Mouse (Mus musculus) left cerebral cortex, postnatal 25 days (tissue): Measurements from ENCODE around the gene Paox. TPM values are rescaled to one million over a fixed set of nuclear protein-coding genes. Genes with fewer than 3 reads are reported as not detected.

ENCODE experiments used
- DNase-seq, 2 experiments: peaks; one replicate each; pipeline ENCODE4 v3.0.0; 2022; ENCODE audit warnings: low spot score in 2 of 2, mixed read lengths in 1 of 2
- intact Hi-C: fragments of 180-260 bp; cut with DNase I; formaldehyde crosslinking; loops from one replicate; pipeline ENCODE4 v1.15.1; 2025
- total RNA-seq, 2 experiments: library from RNA; stranded (reverse); gene quantifications; 2 replicates each; pipeline ENCODE4 v1.2.3; 2021

Paox gene
- total RNA-seq = 1 to 10 TPM; 5.2 to 5.3 TPM

DNA sequence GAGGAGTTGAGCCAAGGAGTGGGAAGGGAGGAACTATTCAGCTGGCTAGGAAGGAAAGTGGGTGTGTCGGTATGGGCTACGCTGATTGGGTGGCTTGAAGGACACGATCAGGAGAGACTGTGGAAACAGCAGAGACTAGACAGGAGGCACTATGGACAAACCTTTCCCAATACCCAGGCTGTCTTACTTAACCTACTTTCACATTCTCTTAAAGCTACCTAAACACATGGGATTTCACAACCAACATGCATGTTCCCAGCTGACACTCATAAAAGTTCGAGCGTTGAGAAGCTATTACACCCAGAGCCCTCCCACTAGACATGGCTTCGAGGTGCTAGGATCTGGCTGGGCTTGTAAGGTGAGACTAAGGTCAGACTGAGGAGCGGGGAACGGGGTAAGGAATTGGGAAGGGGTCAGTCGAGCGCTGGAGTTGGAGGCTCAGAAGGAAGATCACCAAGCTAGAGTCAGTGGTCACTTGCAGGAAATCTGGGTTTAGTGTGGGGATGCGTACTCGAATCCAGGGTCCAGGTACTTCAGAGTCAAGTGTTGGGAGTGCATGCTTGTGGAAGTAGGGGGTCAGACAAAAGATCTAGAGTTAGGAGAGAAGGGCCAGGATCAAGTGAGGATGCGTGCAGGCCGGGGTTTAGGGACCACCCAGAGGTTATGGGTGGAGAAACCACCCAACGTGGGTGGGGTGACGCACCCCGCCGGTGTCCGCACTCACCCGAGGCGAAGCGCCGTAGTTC, at the start of gene Paox:
TSS of gene Paox (plus strand) at position 217 of the 746 bp plus-strand sequence.
- peak; percentile 57 to 80 for DNase-seq
- intact Hi-C loops = loop anchor here (1.0 kb wide), 2 partner anchors 22 to 34 kb away; partner anchors contain the start of gene Mtg1

DNA sequence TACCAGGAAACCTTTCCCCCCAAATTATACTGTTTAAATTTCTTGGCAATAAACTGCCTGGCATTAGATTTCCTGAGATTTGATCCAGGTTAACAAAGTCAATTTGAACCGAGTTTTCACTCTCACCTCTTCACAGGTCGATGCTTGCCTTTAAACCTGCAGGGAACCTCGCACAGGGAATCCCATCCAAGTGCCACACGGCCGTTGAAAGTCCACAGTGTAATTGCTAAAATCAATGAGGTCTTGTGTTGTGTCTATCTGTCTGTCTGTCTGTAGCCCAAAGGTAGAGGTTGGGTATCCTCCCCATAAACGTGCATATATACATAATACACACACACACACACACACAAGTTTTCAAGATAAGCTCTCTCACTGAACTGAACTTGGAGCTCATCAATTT, 48.2 kb upstream of the Paox start:
- intact Hi-C loops = no loop called here
- no peak for DNase-seq

DNA sequence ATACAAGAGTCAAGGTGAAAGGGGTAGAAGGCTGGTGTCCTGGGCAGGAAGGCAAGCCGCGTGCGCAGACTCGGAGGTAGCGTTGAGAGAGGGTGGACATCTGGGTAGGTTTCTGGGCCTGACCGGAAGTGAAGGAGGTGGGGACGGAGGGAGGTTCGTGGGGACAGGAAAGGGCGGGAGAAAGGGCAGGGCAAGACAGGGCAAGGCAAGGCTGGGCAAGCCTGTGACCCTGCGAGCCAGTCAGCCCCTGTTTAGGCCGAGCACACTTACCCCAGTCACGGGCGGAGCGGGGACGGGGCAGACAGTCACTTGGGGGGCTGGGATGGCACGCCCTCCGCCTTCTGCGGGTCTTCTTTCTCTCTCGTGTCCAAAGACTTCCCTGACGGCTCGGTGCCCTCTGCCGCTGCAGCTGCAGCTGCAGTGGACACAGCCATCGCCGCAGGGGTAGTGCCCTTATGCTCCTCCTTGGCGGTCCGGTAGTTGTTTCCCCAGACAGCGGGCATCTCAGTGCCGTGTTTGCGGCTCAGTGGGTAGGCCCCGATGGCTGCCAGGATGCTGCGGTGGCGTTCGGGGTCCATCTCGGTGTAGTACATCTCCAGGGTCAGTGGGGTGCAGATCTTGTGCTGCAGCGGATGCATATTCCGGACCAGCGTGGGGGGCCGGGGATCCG, 45.4 kb upstream of the Paox start:
- no peak for DNase-seq
- intact Hi-C loops = no loop called here

DNA sequence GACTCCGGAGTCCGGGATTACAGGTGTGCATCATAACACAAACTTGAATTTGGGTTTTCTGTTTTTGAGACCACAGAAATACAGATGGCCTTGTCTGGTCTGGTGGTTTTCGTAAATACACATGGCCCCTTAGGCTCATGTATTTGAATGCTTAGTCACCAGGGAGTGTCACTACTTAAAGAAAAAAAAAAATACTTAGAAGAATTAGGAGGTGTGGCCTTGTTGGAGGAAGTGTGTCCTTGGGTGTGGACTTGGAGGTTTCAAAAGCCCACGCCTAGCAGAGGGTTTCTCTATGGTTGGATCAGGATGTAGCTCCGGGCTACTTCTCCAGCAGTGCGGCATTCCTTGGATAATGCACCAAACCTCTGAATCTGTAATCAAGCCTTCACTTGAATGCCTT, 37.9 kb upstream of the Paox start:
- intact Hi-C loops = loop anchor here (1.0 kb wide), 2 partner anchors 64 to 751 kb away; no protein-coding TSS in a partner anchor
- DNase-seq = no peak

DNA sequence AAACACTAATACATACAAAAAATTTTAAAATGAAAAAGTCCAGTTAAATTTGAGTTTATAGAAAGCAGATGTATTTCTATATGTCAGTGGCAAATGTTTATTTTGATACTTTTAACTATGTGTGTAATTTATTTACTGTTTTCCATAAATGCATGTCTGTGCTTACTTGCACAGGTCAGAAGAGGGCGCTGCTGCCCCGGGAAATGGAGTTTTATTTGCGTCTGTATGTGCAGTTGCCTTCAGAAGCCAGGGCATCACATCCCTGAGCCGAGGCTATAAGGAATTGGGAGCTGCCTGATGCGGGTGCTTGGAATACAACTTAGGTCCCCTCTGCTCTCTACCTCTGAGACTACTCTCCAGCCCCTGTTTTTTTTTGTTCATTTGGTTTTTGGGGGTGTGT, 36.9 kb upstream of the Paox start:
- intact Hi-C loops = loop anchor here (1.0 kb wide), 2 partner anchors 63 to 750 kb away; no protein-coding TSS in a partner anchor
- DNase-seq = peak; percentile 64 to 82

DNA sequence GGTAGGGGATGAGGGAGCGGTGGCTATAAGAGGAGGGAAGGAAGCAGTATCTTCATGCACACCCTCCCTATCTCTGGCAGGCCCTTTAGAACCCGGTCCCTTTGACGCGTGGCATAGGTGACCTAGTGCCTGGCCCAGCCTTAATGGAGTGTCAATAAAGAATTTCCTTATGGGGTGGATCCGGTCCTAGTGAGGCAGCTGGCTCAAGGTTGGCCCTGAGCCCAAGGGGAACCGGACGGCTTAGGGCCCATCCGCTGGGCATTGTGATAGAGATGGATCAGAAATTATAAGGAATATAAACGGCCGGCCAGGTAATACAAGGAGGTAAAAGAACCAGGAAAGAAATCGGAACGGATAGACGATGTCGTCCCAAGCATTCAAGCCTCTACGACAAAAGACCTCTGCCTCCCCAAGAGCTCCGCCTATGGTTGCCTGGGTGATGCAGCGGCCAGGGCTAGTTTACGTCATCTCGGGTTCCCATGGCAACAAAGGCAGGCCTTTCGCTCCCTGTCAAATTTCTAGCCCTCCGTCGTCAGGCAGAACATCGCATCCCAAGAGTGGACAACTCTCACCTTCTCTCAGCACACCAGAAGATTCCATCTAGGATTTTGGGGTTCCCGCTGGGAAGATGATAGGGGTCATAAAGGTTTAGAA, 35.0 kb upstream of the Paox start:
- peak; percentile 92 to 98 for DNase-seq
- intact Hi-C loops = loop anchor here (1.0 to 5.0 kb wide), 2 partner anchors 36 to 397 kb away; partner anchors contain the start of gene Echs1

DNA sequence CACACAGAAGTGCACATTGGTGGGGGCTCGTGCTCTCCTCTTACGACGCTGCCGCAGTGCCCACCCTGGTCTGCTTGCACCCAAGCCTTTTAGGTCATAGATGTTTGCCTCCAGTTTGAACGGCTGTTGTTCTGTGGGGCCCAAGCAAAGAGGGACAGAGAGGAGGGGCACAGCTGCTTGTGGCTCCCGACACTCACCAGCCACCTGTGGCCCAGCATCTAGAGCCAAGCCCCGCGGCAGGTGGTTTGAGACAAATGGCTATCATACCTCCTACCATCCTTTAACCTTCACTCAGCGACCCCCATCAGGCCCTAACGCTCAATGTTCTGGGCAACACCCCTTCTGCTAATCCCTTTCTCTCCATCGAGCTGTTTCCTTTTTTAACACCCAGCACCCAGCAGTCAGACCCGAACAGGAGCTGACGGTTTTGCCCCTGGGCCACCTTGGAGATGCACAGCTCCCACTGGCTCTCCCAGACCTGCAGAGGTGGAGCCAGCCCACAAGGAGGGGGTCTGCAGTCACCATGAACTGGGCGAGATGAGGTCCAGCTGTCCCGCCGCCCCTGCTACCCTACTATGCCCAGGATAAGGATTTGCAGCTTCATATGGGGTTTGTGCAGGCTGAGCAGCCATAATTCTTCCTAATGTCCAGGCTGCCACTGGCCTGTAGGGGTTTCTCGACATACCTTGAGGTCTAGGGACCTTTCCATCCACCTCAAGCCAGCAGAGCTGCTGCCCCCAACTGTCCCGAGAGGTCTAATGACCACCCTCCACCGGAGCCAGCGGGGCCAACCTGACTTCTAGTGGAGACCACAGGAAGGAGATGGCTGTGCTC, 34.0 kb upstream of the Paox start:
- peak; percentile 48 to 63 for DNase-seq
- intact Hi-C loops = loop anchor here (1.0 to 5.0 kb wide), 2 partner anchors 35 to 396 kb away; partner anchors contain the start of gene Echs1

DNA sequence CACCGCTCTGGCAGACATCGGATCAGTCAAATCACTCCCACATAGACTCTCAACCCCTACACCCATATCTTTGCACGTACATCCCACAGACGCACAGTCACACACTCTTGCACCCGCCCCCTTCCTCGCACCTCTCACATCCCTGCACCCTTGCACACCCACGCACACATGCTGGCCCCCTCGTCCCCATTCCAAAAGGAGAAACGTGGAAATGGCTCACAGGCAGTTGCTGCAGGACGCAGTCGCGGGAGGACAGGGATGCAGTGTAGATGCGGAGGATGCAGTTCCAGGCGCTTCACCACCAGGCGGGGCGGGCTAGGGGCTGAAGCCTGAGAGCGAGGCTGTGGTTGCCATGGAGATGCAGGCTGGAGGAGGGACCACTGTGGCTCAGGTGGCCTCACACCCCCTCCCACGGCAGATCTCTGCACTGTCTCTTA, 33.3 kb upstream of the Paox start, which contains the start of gene Caly:
TSS of gene Caly (minus strand) at position 307 of the 437 bp plus-strand sequence.
- intact Hi-C loops = loop anchor here (5.0 kb wide), 1 partner anchor 395 kb away; no protein-coding TSS in a partner anchor
- peak; percentile 92 to 98 for DNase-seq

DNA sequence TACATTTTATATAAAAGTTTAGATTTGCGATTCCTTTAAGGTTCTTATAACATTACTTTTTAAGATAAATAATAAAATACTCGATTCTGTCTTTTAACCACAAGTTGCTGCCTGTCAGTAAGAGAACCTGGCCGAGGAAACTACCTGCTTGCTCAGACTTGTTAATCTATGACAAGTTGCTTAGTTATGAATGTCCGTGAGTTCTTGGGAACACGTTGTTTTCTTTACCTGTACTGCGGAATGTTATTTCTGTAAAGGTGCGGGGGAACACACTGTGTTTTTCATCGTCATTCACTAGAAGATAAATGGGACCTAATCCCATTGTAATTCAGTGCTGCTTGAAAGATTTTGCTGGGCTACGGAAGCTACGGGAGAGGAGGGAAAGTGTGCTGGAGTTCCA, 25.0 kb upstream of the Paox start:
- intact Hi-C loops = no loop called here
- DNase-seq = no peak

DNA sequence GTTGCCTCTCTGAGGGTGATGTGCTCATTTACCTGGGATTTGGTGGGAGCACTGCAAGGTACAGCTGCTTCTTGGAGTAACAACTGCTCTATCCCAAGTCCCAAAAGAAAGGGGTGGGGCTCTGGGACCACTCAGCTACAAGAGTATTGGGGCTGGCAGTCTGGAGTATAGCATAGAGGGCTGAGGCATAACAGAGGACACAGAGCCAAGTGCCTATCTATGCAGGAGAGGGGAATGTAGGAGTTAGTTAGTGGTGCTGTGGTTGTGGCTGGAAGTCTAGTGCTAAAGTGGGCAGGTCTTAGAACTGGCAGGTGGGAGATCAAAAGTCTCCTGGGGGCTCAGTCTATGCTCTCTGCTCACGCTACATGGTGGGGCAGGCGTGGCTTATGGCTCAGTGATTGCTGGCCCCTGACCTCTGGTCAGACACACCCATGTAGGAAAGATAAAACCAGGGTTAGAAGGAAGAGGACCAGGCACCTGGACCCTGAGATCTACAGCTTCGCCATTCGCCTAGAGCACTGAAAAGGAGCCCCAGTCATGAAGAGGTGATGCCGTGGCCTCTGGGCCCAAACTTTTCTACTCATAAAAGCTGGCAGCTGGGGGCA, 22.6 kb upstream of the Paox start, which contains the start of gene Prap1:
TSS of gene Prap1 (plus strand) at position 472 of the 605 bp plus-strand sequence.
- intact Hi-C loops = no loop called here
- DNase-seq = no peak

DNA sequence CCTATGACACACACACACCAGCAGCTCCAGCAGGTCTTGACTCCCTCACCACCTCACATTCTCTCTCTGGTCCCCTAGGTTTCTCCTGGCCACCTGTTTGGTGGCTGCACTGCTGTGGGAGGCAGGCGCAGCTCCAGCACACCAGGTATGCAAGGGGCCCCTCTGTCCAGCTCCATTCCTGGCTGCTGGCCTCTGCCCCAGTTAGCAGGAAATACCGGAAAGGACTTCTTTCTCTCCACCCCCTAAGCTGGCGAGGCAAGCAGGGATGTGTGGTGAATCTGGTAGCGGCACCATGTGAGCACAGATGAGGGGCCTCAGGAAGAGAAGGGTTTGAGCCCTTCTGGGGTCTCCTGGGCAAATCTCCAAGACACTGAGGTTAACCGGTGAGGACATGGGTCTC, 20.6 kb upstream of the Paox start:
- no peak for DNase-seq
- intact Hi-C loops = no loop called here

DNA sequence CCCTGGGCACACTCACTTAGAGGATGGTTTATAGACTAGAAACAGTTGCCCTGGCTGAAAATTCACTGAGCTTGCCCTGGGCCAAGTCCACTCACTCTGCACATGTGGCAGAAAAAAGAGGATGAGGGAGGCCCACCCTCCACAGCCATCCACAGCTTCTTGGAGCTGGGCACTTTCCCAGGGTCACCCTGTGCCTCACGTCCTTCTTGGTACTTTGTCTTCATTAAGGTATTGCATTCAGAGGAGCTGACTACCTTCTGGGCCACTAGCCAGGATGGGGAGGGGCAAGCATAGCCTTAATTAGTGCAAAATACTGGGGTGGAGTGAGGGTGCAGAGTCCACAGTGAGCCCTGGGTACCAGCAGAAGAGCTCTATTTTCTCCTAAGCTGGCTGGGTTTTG, 20.0 kb upstream of the Paox start:
- no peak for DNase-seq
- intact Hi-C loops = no loop called here

DNA sequence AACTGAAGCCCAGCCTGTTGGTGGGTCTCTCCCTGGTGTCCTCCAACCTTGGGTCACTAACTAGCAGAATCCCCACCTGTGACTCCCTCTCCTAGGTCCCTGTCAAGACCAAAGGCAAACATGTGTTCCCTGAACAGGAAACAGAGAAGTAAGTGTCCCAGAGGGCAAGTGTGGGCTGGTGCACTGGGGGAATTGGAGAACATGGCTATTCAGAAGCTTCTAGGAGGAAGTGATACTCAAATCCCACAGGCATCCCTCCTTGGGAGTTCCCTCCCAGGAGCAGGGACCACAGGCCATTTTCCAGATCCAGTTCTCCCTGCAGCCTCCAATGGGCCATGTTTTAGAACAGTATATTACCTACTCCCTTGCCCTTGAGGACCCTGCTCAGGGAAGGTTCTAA, 19.5 kb upstream of the Paox start:
- intact Hi-C loops = no loop called here
- no peak for DNase-seq

DNA sequence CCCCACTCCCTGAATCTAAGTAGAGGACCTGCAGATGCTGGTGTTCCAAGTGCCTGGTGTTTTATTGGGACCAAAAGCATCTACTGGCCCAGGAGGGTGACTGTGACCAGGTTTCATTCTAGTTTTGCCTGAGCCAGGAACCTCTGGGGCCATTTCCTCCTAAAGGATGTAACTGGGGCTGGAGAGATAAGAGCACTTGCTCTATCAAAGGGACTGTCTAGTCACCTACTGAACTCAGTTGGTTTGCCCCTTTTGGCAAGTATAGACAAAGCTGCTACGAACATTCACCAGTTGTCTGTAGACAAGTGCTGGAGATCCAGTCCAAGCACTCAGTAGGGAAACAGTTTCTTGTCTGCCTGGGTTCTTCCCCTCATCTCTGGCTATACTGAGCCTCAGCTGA, 17.1 kb upstream of the Paox start:
- DNase-seq = no peak
- intact Hi-C loops = no loop called here

DNA sequence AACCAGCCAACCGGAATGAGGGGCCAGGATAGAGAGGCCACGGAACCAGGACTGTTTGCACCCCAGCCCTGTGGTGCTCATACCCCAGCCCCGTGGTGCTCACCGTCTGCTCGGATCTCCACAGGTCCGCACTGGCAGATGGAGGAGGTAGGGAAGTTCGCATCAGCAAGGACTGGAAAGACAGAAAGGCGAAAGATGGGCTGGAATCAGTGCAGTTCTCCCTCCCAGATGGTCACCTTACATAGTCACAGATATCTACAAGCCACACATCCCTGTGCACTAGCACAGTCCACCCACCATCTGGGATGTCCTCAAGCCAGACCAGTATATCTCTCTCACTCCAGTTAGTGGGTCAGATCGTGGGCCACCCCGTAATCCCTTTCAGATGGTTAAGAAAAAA, 14.1 kb upstream of the Paox start:
- intact Hi-C loops = no loop called here

DNA sequence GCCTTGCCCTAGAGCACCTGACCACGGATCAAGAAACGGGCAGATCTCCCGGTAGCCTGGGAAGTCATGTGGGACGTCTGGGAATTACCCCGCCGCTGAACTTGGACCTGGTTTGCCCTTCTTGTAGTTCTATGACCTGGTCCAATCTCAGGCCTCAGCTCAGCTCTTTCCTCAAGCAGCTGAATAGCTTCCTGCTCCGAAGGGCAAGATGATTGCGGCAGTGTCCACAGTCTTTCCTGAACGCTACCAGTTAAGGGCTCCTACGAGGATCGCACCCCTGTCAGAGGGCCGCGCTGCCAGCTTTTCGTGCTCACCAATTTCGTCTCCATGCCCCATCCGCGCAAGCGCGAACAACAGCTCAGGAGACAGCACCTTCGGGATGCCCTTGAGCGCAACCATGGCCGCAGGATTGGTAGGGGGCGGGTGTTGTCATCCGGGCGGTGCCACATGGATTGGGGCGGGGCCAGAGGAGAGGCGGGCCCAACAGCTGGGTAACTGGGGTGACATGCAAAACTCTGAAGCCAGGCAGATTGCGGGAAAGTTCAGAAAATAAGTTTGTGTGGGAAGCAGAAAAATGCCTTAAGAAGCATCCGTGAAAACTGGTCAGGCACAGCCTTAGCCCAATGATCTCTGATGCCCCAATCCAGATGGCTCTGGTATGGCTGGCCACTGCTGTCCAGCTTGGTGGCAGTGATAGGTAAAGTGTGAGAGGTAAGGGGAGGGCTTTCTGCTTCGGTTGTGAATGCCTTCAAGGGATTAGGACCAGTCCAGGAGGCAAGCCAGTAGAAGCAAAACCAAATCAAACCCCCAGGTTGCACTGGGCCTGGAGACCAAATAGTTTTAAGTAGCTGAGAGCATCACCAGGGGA, 13.4 kb upstream of the Paox start, which contains the start of gene Fuom:
TSS of gene Fuom (minus strand) at position 449 of the 868 bp plus-strand sequence.
- intact Hi-C loops = no loop called here
- peak; percentile 79 to 89 for DNase-seq

More for the DNA sequence above, 14.1 kb upstream of the Paox start:
- DNase-seq = peak in 1 of 2 experiments; percentile 21

DNA sequence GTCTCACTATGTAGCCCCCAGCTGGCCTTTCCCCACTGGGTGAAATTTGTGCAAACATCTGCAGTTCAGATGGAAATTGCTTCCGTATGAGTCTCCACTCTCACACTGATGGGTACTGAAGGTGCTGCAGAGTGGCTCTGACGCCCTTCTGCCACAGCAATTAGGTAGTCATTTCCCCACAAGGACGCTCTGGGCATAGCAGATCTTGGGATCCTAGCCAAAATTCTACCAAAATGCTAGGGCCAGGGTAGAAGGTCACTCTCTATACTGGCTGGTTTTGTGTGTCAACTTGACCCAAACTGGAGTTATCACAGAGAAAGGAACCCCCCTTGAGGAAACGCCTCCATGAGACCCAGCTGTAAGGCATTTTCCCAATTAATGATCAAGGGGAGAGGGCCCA, 11.6 kb upstream of the Paox start:
- no peak for DNase-seq
- intact Hi-C loops = no loop called here

DNA sequence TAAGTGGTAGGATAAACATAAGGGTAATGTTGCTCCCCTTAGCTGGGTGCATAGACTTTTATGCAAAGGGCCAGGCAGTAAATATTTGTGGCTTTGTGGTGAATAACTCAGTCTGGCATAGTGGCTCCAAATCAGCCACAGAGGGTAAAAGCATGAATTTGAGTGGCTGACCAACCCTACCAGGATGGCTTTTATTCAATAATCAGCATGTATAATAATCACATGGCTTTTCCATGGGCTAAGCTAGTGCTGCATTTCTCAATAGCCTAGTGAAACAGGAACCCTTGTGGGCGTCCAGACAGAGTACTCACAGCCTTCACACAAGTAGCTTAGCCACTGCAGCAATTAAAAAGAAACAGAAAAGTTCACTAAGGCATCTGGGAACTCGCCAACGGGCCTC, 3.7 kb upstream of the Paox start:
- intact Hi-C loops = no loop called here

More for the DNA sequence above, 3.7 kb upstream of the Paox start:
- no peak for DNase-seq
